Mouse (Mus musculus) CH12.LX (cell line): ENCODE measurements around the gene Ebna1bp2. TPM values are rescaled to one million over a fixed set of nuclear protein-coding genes. Genes with fewer than 3 reads are reported as not detected.
A peak's percentile ranks its signal among the peaks of the same experiment; 100 is the strongest.

ENCODE experiments used
- DNase-seq: peaks from one replicate; pipeline ENCODE4 v3.0.0-alpha.2; 2013; ENCODE audit errors: extremely low read depth
- H3K27ac ChIP-seq: 2 replicates; pipeline ENCODE4 v1.5.1; 2012; ENCODE audit warnings: low read depth, mild to moderate bottlenecking, control low read depth, moderate library complexity; ENCODE audit not compliant: insufficient read depth
- H3K27me3 ChIP-seq: replicated peaks from 2 replicates; pipeline ENCODE3; 2012; ENCODE audit warnings: inconsistent platforms
- H3K36me3 ChIP-seq, 2 experiments: replicated peaks in 1 of 2; 2 replicates each; pipeline versions ENCODE3 to v1.6.1; 2012; ENCODE audit warnings: inconsistent platforms in 1 of 2, low read length in 1 of 2, mild to moderate bottlenecking in 1 of 2, mixed read lengths in 1 of 2, moderate library complexity in 1 of 2; ENCODE audit not compliant: control insufficient read depth in 1 of 2, insufficient read depth in 1 of 2
- H3K4me1 ChIP-seq, 2 experiments: 2 replicates each; pipeline ENCODE4 v1.6.1; 2012; ENCODE audit warnings: inconsistent platforms in 1 of 2, moderate library complexity in 1 of 2; ENCODE audit not compliant: insufficient read depth in 2 of 2, control insufficient read depth in 1 of 2
- H3K4me2 ChIP-seq: 2 replicates; pipeline ENCODE4 v1.6.1; 2012; ENCODE audit warnings: low read depth, mild to moderate bottlenecking, control low read depth; ENCODE audit not compliant: poor library complexity, insufficient read depth, severe bottlenecking
- H3K4me3 ChIP-seq, 3 experiments: fragments of 150-350 bp in 1 of 3; sonication (generic) in 1 of 3; replicated peaks in 1 of 3; 2 replicates each; pipeline versions ENCODE3 to v1.5.1; 2011 to 2012; ENCODE audit warnings: low read depth in 2 of 3, low read length in 2 of 3, mild to moderate bottlenecking in 2 of 3, moderate library complexity in 2 of 3, control low read depth in 1 of 3, improper control_type of control experiment in 1 of 3, inconsistent platforms in 1 of 3, mixed read lengths in 1 of 3; ENCODE audit not compliant: poor library complexity in 1 of 3
- H3K79me2 ChIP-seq: replicated peaks from 2 replicates; pipeline ENCODE4 v1.6.1; 2012; ENCODE audit warnings: mild to moderate bottlenecking, moderate library complexity; ENCODE audit not compliant: control insufficient read depth, poor library complexity, insufficient read depth, severe bottlenecking; ENCODE audit errors: extremely low read depth
- H3K9ac ChIP-seq: 2 replicates; pipeline ENCODE4 v1.6.1; 2012; ENCODE audit warnings: low read depth, mild to moderate bottlenecking, control low read depth, moderate library complexity; ENCODE audit not compliant: insufficient read depth
- H3K9me3 ChIP-seq: replicated peaks from 2 replicates; pipeline ENCODE3; 2012; ENCODE audit warnings: low read length, inconsistent platforms, mixed read lengths
- BHLHE40 ChIP-seq: IDR thresholded peaks from 2 replicates; pipeline ENCODE4 v1.6.1; 2011; ENCODE audit warnings: mild to moderate bottlenecking, low read depth, low read length, improper control_type of control experiment
- CHD2 ChIP-seq: IDR thresholded peaks from 2 replicates; pipeline ENCODE4 v1.6.1; 2011; ENCODE audit warnings: low read length, improper control_type of control experiment
- CTCF ChIP-seq, 2 experiments: IDR thresholded peaks in 1 of 2; conservative IDR thresholded peaks in 1 of 2; 2 replicates each; pipeline ENCODE4 v1.5.1; 2011 to 2012; ENCODE audit warnings: low read depth in 2 of 2, low read length in 2 of 2, improper control_type of control experiment in 1 of 2, inconsistent platforms in 1 of 2, mild to moderate bottlenecking in 1 of 2, moderate library complexity in 1 of 2
- ETS1 ChIP-seq: conservative IDR thresholded peaks from 2 replicates; pipeline ENCODE4 v1.6.1; 2012; ENCODE audit warnings: low read depth, mild to moderate bottlenecking, inconsistent platforms, low read length, improper control_type of control experiment, moderate library complexity
- JUN ChIP-seq: IDR thresholded peaks from 2 replicates; pipeline ENCODE4 v1.6.1; 2011; ENCODE audit warnings: low read depth, mild to moderate bottlenecking, low read length, improper control_type of control experiment, moderate library complexity; ENCODE audit not compliant: insufficient read depth
- JUND ChIP-seq: conservative IDR thresholded peaks from 2 replicates; pipeline ENCODE4 v1.6.1; 2011; ENCODE audit warnings: low read depth, low read length, improper control_type of control experiment
- MEF2A ChIP-seq: IDR thresholded peaks from 2 replicates; pipeline ENCODE4 v1.6.1; 2014; ENCODE audit warnings: low read depth, mild to moderate bottlenecking, inconsistent platforms, low read length, improper control_type of control experiment, borderline replicate concordance
- MXI1 ChIP-seq: IDR thresholded peaks from 2 replicates; pipeline ENCODE4 v1.6.1; 2011; ENCODE audit warnings: mild to moderate bottlenecking, low read depth, low read length, improper control_type of control experiment
- MYC ChIP-seq: IDR thresholded peaks from 2 replicates; pipeline ENCODE4 v1.6.1; 2011; ENCODE audit warnings: low read depth, mild to moderate bottlenecking, improper control_type of control experiment, low read length
- NRF1 ChIP-seq: IDR thresholded peaks from 2 replicates; pipeline ENCODE4 v1.6.1; 2014; ENCODE audit warnings: low read depth, mild to moderate bottlenecking, inconsistent platforms, low read length, improper control_type of control experiment, moderate library complexity
- RAD21 ChIP-seq: IDR thresholded peaks from 2 replicates; pipeline ENCODE4 v1.6.1; 2011; ENCODE audit warnings: low read depth, mild to moderate bottlenecking, low read length, improper control_type of control experiment, moderate library complexity
- SIN3A ChIP-seq: IDR thresholded peaks from 2 replicates; pipeline ENCODE4 v1.6.1; 2012; ENCODE audit warnings: low read length, improper control_type of control experiment, inconsistent platforms
- SMC3 ChIP-seq: IDR thresholded peaks from 2 replicates; pipeline ENCODE4 v1.6.1; 2011; ENCODE audit warnings: low read depth, low read length, improper control_type of control experiment
- TBP ChIP-seq: conservative IDR thresholded peaks from 2 replicates; pipeline ENCODE4 v1.6.1; 2011; ENCODE audit warnings: low read depth, low read length, improper control_type of control experiment
- UBTF ChIP-seq: IDR thresholded peaks from 2 replicates; pipeline ENCODE4 v1.6.1; 2012; ENCODE audit warnings: low read depth, mild to moderate bottlenecking, inconsistent platforms, low read length, improper control_type of control experiment, moderate library complexity
- ZC3H11A ChIP-seq: IDR thresholded peaks from 2 replicates; pipeline ENCODE4 v1.6.1; 2012; ENCODE audit warnings: low read depth, mild to moderate bottlenecking, inconsistent platforms, low read length, improper control_type of control experiment
- ZKSCAN1 ChIP-seq: IDR thresholded peaks from 2 replicates; pipeline ENCODE4 v1.6.1; 2012; ENCODE audit warnings: low read depth, inconsistent platforms, low read length, improper control_type of control experiment, borderline replicate concordance
- ZMIZ1 ChIP-seq: IDR thresholded peaks from 2 replicates; pipeline ENCODE4 v1.6.1; 2012; ENCODE audit warnings: low read depth, mild to moderate bottlenecking, inconsistent platforms, low read length, improper control_type of control experiment
- ZNF384 ChIP-seq: IDR thresholded peaks from 2 replicates; pipeline ENCODE4 v1.6.1; 2012; ENCODE audit warnings: low read depth, low read length, improper control_type of control experiment, inconsistent platforms
- dilution Hi-C: fragments of 300-500 bp; cut with MboI; formaldehyde crosslinking; loops from 2 replicates; pipeline ENCODE4 v1.14.3; 2020; ENCODE audit warnings: low sequenced_read_pairs; ENCODE audit not compliant: extremely low pct_unique_long_range_greater_than_20kb, extremely low pct_ligation_motif_present
- in situ Hi-C: fragments of 300-500 bp; cut with MboI; formaldehyde crosslinking; loops from 3 replicates; pipeline ENCODE4 v1.14.3; 2019; ENCODE audit warnings: low sequenced_read_pairs, low pct_ligation_motif_present, low pct_unique_long_range_greater_than_20kb, mixed read lengths
- polyA plus RNA-seq: library from polyadenylated mRNA; unstranded; fragments of >175 nt; gene quantifications from 2 replicates; pipeline ENCODE4 v1.2.1, GENCODE M21; 2012; ENCODE audit warnings: low read depth; ENCODE audit not compliant: insufficient read length
- total RNA-seq, 2 experiments: library from RNA; depleted of rRNA; stranded (reverse); fragments of 300-350 nt in 1 of 2; fragments of >200 nt in 1 of 2; gene quantifications; 2 replicates each; pipeline ENCODE4 v1.2.3; 2012 to 2014

The Ebna1bp2 gene
- total and polyA plus RNA-seq, 3 experiments: 167 to 271 (median 257) TPM

DNA sequence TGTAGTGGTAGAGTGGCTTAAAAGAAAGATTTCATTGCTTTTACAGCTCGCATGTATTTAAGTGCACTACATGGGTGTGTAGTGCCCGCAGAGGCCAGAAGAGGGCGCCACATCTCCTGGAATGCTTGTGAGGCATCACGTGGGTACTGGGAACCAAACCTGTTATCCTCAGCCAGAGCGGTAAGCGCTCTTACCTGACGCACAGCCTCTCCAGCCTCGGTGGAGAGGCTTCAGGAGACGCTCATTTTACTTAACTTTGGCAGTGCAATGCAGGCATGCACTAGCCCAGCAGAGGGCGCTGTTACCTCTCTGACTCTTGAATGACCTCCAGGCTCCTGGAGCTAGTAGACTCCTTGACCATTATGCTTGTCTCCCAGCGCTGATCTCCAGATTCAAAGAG is 8.0 kb upstream of the Ebna1bp2 start:
- Histone ChIP-seq H3K4me2 (no peak overlapping the region), H3K27ac (no peak overlapping the region), H3K4me1 (no peaks in the 10 kb centered on the region), H3K9me3 (peaks cover 17% of the 10 kb centered on the region), H3K79me2 (no peaks in the 10 kb centered on the region), H3K27me3 (peaks cover 87% of the 10 kb centered on the region), H3K9ac (no peak overlapping the region), H3K4me3 (no peak overlapping the region), H3K36me3 (no peaks in the 10 kb centered on the region)
- no peak for TF ChIP-seq SMC3
- no peak for TF ChIP-seq NRF1
- TF ChIP-seq ZNF384: no peak
- no peak for TF ChIP-seq ETS1
- no peak for TF ChIP-seq JUN
- no peak for TF ChIP-seq ZKSCAN1
- TF ChIP-seq CHD2: no peak
- no peak for TF ChIP-seq JUND
- no peak for TF ChIP-seq ZMIZ1
- no peak for TF ChIP-seq BHLHE40
- peak; percentile 55 to 64; a peak in 3 of 4 replicates for TF ChIP-seq CTCF (conservative IDR thresholded peaks at IDR 0.05 in 1 of 2, IDR thresholded peaks at IDR 0.05 in 1 of 2; ENCODE audit: low read depth in 2 of 2, low read length in 2 of 2)
- TF ChIP-seq SIN3A: no peak
- TF ChIP-seq MEF2A: no peak
- TF ChIP-seq MYC: no peak
- peak; percentile 22 for TF ChIP-seq RAD21
- TF ChIP-seq TBP: no peak
- TF ChIP-seq MXI1: no peak
- peak; percentile 24 for DNase-seq
- in situ Hi-C loops: no loop called here
- dilution Hi-C loops: no loop called here

- in situ Hi-C loops: no loop called here
- no peaks in the 10 kb centered on the region for H3K36me3 ChIP-seq
- H3K4me3 ChIP-seq: no peak overlapping the region
- TF ChIP-seq UBTF: no peak
- TF ChIP-seq ZC3H11A: no peak
- no peaks in the 10 kb centered on the region for H3K4me1 ChIP-seq
- no peaks in the 10 kb centered on the region for H3K79me2 ChIP-seq
- H3K27ac ChIP-seq: no peak overlapping the region
- DNase-seq: no peak
- no peak overlapping the region for H3K9ac ChIP-seq
- H3K9me3 ChIP-seq: peaks cover 26% of the 10 kb centered on the region
- dilution Hi-C loops: no loop called here
- no peak overlapping the region for H3K4me2 ChIP-seq
- H3K27me3 ChIP-seq: peaks cover 63% of the 10 kb centered on the region
Measured at GRCm38 (mm10) chr4:118615412-118615811, 5.2 kb upstream of the Ebna1bp2 start.
